Mouse (Mus musculus) cerebellum, adult 2 months (tissue): ENCODE results near the gene F2r. TPM values are rescaled to one million over a fixed set of nuclear protein-coding genes. Genes with fewer than 3 reads are reported as not detected.

Experiments
- DNase-seq, 2 experiments: peaks; one replicate each; pipeline ENCODE4 v3.0.0; 2021
- H3K27ac ChIP-seq: fragments of 200-500 bp; 2 replicates; pipeline ENCODE4 v1.5.1; 2012; ENCODE audit warnings: low read length, control low read depth, inconsistent platforms; ENCODE audit not compliant: insufficient read depth
- H3K27me3 ChIP-seq: fragments of 200-500 bp; 2 replicates; pipeline ENCODE4 v1.6.1; 2012; ENCODE audit warnings: inconsistent platforms, mild to moderate bottlenecking, low read length, moderate library complexity; ENCODE audit not compliant: control insufficient read depth, insufficient read depth
- H3K4me1 ChIP-seq: fragments of 200-500 bp; 2 replicates; pipeline ENCODE4 v1.6.1; 2011; ENCODE audit warnings: low read length; ENCODE audit not compliant: control insufficient read depth, insufficient read depth
- H3K4me3 ChIP-seq: fragments of 200-500 bp; replicated peaks from 2 replicates; pipeline ENCODE3; 2011; ENCODE audit warnings: mild to moderate bottlenecking, low read depth, low read length, control low read depth; ENCODE audit not compliant: insufficient read depth
- CTCF ChIP-seq: fragments of 200-500 bp; IDR thresholded peaks from 2 replicates; pipeline ENCODE4 v1.5.1; 2011; ENCODE audit warnings: low read depth, mild to moderate bottlenecking, control low read depth, low read length, moderate library complexity, borderline replicate concordance; ENCODE audit not compliant: insufficient read depth
- POLR2A ChIP-seq: fragments of 200-500 bp; IDR thresholded peaks from 2 replicates; pipeline ENCODE4 v1.6.1; 2011; ENCODE audit warnings: low read length, control low read depth, borderline replicate concordance; ENCODE audit not compliant: insufficient read depth
- WGBS: fragments of 180-500 bp; shearing (Covaris S2); methylation state at CpG from one replicate; pipeline ENCODE4 v1.1.7; 2018; 5-methylcytosine and 5-hydroxymethylcytosine counted together
- polyA plus RNA-seq: library from polyadenylated mRNA; depleted of rRNA; stranded (reverse); fragments of >200 nt; gene quantifications from 2 replicates; pipeline ENCODE4 v1.2.3, GENCODE M21; 2012

Gene F2r
- polyA plus RNA-seq, 1 experiment = 4.4 TPM

- H3K4me3 ChIP-seq = no peak overlapping the region
- H3K27me3 ChIP-seq = no peaks in the 10 kb centered on the region; the same call in none of the 2 replicates
- WGBS = 80% methylated on average over 6 of the region's 6 CpGs
- no peak overlapping the region for H3K27ac ChIP-seq
- no peak for DNase-seq
- TF ChIP-seq POLR2A (no peak), CTCF (no peak)
- H3K4me1 ChIP-seq = 0 out of 2 replicates have a peak, but pooled peaks cover 3% of the 10 kb centered on the region
Observed at GRCm38 (mm10) chr13:95614757-95615156, 3.5 kb downstream of the F2r start.

- Histone ChIP-seq H3K27ac (no peak overlapping the region), H3K4me1 (no peaks in the 10 kb centered on the region), H3K4me3 (no peak overlapping the region), H3K27me3 (no peaks in the 10 kb centered on the region; the same call in none of the 2 replicates)
- DNase-seq = no peak
- WGBS = 84% methylated on average over 10 of the region's 10 CpGs
- TF ChIP-seq CTCF = no peak
- TF ChIP-seq POLR2A = no peak
Observed at GRCm38 (mm10) chr13:95612243-95612642, 6.0 kb downstream of the F2r start.

- no peak overlapping the region for H3K4me3 ChIP-seq
- no peak overlapping the region for H3K27ac ChIP-seq
- WGBS = 85% methylated on average over 4 of the region's 4 CpGs
- no peaks in the 10 kb centered on the region; the same call in none of the 2 replicates for H3K27me3 ChIP-seq
- TF ChIP-seq POLR2A = no peak
- no peak for TF ChIP-seq CTCF
- no peak for DNase-seq
- H3K4me1 ChIP-seq = no peaks in the 10 kb centered on the region
Observed at GRCm38 (mm10) chr13:95611752-95612151, 6.5 kb downstream of the F2r start.

- Histone ChIP-seq H3K4me1 (no peaks in the 10 kb centered on the region), H3K27me3 (no peaks in the 10 kb centered on the region; the same call in 1 of the 2 replicates), H3K27ac (no peak overlapping the region), H3K4me3 (no peak overlapping the region)
- DNase-seq = no peak
- WGBS = 87% methylated on average over 16 of the region's 16 CpGs
- TF ChIP-seq POLR2A (no peak), CTCF (no peak)
Observed at GRCm38 (mm10) chr13:95610786-95611562, 7.3 kb downstream of the F2r start.

GRCm38 (mm10) chr13:95609088-95609420 is 9.2 kb downstream of the F2r start:
- TF ChIP-seq POLR2A (no peak), CTCF (no peak)
- Histone ChIP-seq H3K4me1 (no peaks in the 10 kb centered on the region), H3K27me3 (no peaks in the 10 kb centered on the region), H3K27ac (no peak overlapping the region), H3K4me3 (no peak overlapping the region)
- DNase-seq = no peak
- WGBS = 92% methylated on average over 2 of the region's 2 CpGs

GRCm38 (mm10) chr13:95608416-95609087 is 9.7 kb downstream of the F2r start:
- Histone ChIP-seq H3K27me3 (no peaks in the 10 kb centered on the region), H3K27ac (no peak overlapping the region), H3K4me1 (no peaks in the 10 kb centered on the region), H3K4me3 (no peak overlapping the region)
- no peak for DNase-seq
- 91% methylated on average over 6 of the region's 6 CpGs for WGBS
- TF ChIP-seq POLR2A = no peak
- TF ChIP-seq CTCF = no peak

GRCm38 (mm10) chr13:95607019-95607418 is 11.3 kb downstream of the F2r start:
- TF ChIP-seq POLR2A (no peak), CTCF (no peak)
- 98% methylated on average over 8 of the region's 8 CpGs for WGBS
- Histone ChIP-seq H3K27ac (no peak overlapping the region), H3K4me1 (no peaks in the 10 kb centered on the region), H3K27me3 (no peaks in the 10 kb centered on the region), H3K4me3 (no peak overlapping the region)
- no peak for DNase-seq

GRCm38 (mm10) chr13:95604288-95604687 is 14.0 kb downstream of the F2r start:
- no peak for DNase-seq
- Histone ChIP-seq H3K27ac (no peak overlapping the region), H3K4me1 (no peaks in the 10 kb centered on the region), H3K27me3 (no peaks in the 10 kb centered on the region), H3K4me3 (no peak overlapping the region)
- 98% methylated on average over 25 of the region's 25 CpGs for WGBS
- no peak for TF ChIP-seq CTCF
- no peak for TF ChIP-seq POLR2A
